Mouse (Mus musculus): ENCODE results near the gene Mtr.

GRCm38 (mm10) chr13:12133549-12133948, 124.4 kb downstream of the Mtr start:
- TF ChIP-seq CTCF (conservative IDR thresholded peaks at IDR 0.05; ENCODE audit: low read length) (no peak), NANOG (IDR thresholded peaks at IDR 0.05; ENCODE audit: borderline replicate concordance, low read length) (no peak)
